ENCODE assay signal across 22 mouse cellular contexts in genomic region chr11:85511270-85511904, GRCm38 (mm10).
DNase-seq lines count a peak whose midpoint lies in the region; ATAC-seq and TF ChIP-seq lines count a peak whose summit lies in the region.
"Had no signal": no experiment of that assay in that cellular context is flagged by ENCODE, and none has a peak within 500 bp of the region (broad histone marks: within the 10 kb centered on the region; RNA-seq: fewer than 3 reads in every experiment).

No protein-coding gene starts in this region.

- no peaks in the 10 kb centered on the region for H3K9me3 ChIP-seq in heart, embryonic 10.5 days
- no peaks in the 10 kb centered on the region for H3K9me3 ChIP-seq in liver, embryonic 12.5 days (replicated peaks)
- H3K9me3 ChIP-seq: embryonic facial prominence, embryonic 13.5 days; forebrain, embryonic 13.5 days; heart, embryonic 13.5 days; hindbrain, embryonic 13.5 days had no signal

- H3K27me3 ChIP-seq in heart, embryonic 10.5 days (ENCODE audit: insufficient read depth, poor library complexity, severe bottlenecking), result peaks cover 8% of the 10 kb centered on the region; the same call in 1 of the 2 replicates
- H3K27me3 ChIP-seq in liver, adult 2 months (ENCODE audit: control insufficient read depth, insufficient read depth, low read length), result no peaks in the 10 kb centered on the region
- H3K27me3 ChIP-seq in liver, embryonic 12.5 days (replicated peaks), result peaks cover 4% of the 10 kb centered on the region; the same call in 1 of the 2 replicates
- H3K27me3 ChIP-seq: embryonic facial prominence, embryonic 13.5 days; Patski had no signal

- H3K79me2 ChIP-seq in liver, adult 2 months (ENCODE audit: control insufficient read depth, insufficient read depth, low read length), result no peaks in the 10 kb centered on the region

- no peak for TF ChIP-seq POLR2A in liver, adult 2 months (IDR thresholded peaks at IDR 0.05; ENCODE audit: extremely low read depth, insufficient read depth, low read length)

- no peak overlapping the region for H3K4me2 ChIP-seq in liver, embryonic 12.5 days
- H3K4me2 ChIP-seq: embryonic facial prominence, embryonic 13.5 days; forebrain, embryonic 13.5 days; heart, embryonic 13.5 days; hindbrain, embryonic 13.5 days had no signal

- no peak overlapping the region for H3K9ac ChIP-seq in liver, adult 2 months (ENCODE audit: low read depth, low read length)
- no peak overlapping the region for H3K9ac ChIP-seq in liver, embryonic 12.5 days
- H3K9ac ChIP-seq: embryonic facial prominence, embryonic 13.5 days; forebrain, embryonic 13.5 days; forebrain, postnatal 0 days; heart, embryonic 13.5 days; hindbrain, embryonic 13.5 days had no signal

- H3K4me3 ChIP-seq in heart, embryonic 10.5 days, result no peak overlapping the region
- no peak overlapping the region for H3K4me3 ChIP-seq in liver, adult 2 months (ENCODE audit: insufficient read depth, low read depth, low read length)
- H3K4me3 ChIP-seq in liver, embryonic 12.5 days, result no peak overlapping the region
- H3K4me3 ChIP-seq: embryonic facial prominence, embryonic 13.5 days; forebrain, embryonic 13.5 days; heart, embryonic 13.5 days; hindbrain, embryonic 13.5 days had no signal

- 79% methylated on average over 9 of the region's 9 CpGs for WGBS in heart, embryonic 10.5 days
- WGBS in liver, adult 2 months, result 80% methylated on average over 9 of the region's 9 CpGs
- 77% methylated on average over 9 of the region's 9 CpGs for WGBS in liver, embryonic 12.5 days (ENCODE audit: insufficient replicate concordance)

- DNase-seq in heart, adult 11 months, result peak; percentile 85
- DNase-seq in heart, embryonic 10.5 days (ENCODE audit: low spot score), result no peak
- DNase-seq in liver, adult 2 months (ENCODE audit: extremely low read depth, low read depth, low spot score), result no peak
- peak; percentile 39 for DNase-seq in lung, postnatal 25 days (ENCODE audit: low spot score)
- no peak for DNase-seq in lung, postnatal 4 days
- DNase-seq in layer of hippocampus, adult 18-20 months (ENCODE audit: low spot score in 2 of 2), result no peak
- DNase-seq: adrenal gland, postnatal 14 days; cerebellum, adult 18-20 months; cerebellum, adult 9-11 months; cerebellum, postnatal 36 days; forebrain, postnatal 0 days; gastrocnemius, postnatal 36 days; heart, adult 18-20 months; heart, postnatal 10 days had no signal

- no peak for TF ChIP-seq CTCF in liver, adult 2 months (IDR thresholded peaks at IDR 0.05; ENCODE audit: low read depth, low read length)

- no peak overlapping the region for H3K27ac ChIP-seq in heart, embryonic 10.5 days
- 0 out of 2 replicates have a peak overlapping the region, but pooled peaks have one; percentile 52 for H3K27ac ChIP-seq in liver, adult 2 months (replicated peaks; ENCODE audit: insufficient read depth, low read depth, low read length)
- H3K27ac ChIP-seq in liver, embryonic 12.5 days, result no peak overlapping the region
- H3K27ac ChIP-seq: embryonic facial prominence, embryonic 13.5 days; forebrain, embryonic 13.5 days; heart, embryonic 13.5 days; hindbrain, embryonic 13.5 days; hindbrain, postnatal 0 days had no signal

- no peak for ATAC-seq in liver, embryonic 12.5 days
- ATAC-seq: activated CD4-positive, CD25-positive, alpha-beta regulatory T cell, adult 4 months; forebrain, embryonic 13.5 days; forebrain, postnatal 0 days; hindbrain, postnatal 0 days; Patski had no signal

- H3K36me3 ChIP-seq in heart, embryonic 10.5 days, result no peaks in the 10 kb centered on the region
- peaks cover 2% of the 10 kb centered on the region; the same call in 1 of the 2 replicates for H3K36me3 ChIP-seq in liver, adult 2 months (ENCODE audit: control insufficient read depth, insufficient read depth, low read length)
- H3K36me3 ChIP-seq in liver, embryonic 12.5 days, result no peaks in the 10 kb centered on the region
- H3K36me3 ChIP-seq: embryonic facial prominence, embryonic 13.5 days; heart, embryonic 13.5 days; hindbrain, embryonic 13.5 days had no signal

- no peaks in the 10 kb centered on the region for H3K4me1 ChIP-seq in heart, embryonic 10.5 days
- no peaks in the 10 kb centered on the region; the same call in 1 of the 2 replicates for H3K4me1 ChIP-seq in liver, adult 2 months (ENCODE audit: control insufficient read depth, insufficient read depth, low read length)
- no peaks in the 10 kb centered on the region for H3K4me1 ChIP-seq in liver, embryonic 12.5 days
- H3K4me1 ChIP-seq: forebrain, embryonic 13.5 days; heart, embryonic 13.5 days had no signal

Comparison
In these comparisons a context has a peak if more than half of its experiments do, and no peak if none do; other contexts are left out.
1. DNase-seq: peak in heart, adult 11 months (single experiment) and lung, postnatal 25 days (single experiment); none in heart, embryonic 10.5 days (single experiment), liver, adult 2 months (single experiment), lung, postnatal 4 days (0 of 2) and layer of hippocampus, adult 18-20 months (0 of 2).